13 mouse cellular contexts compared by ENCODE assay signal in genomic region chr17:3597130-3597529, GRCm38 (mm10). TPM values are rescaled to one million over a fixed set of nuclear protein-coding genes. Genes with fewer than 3 reads are reported as not detected.
DNase-seq lines count a peak whose midpoint lies in the region; ATAC-seq lines count a peak whose summit lies in the region.
"Had no signal": no experiment of that assay in that cellular context is flagged by ENCODE, and none has a peak within 500 bp of the region (broad histone marks: within the 10 kb centered on the region; RNA-seq: fewer than 3 reads in every experiment).

No protein-coding gene starts in this region.

- H3K9ac ChIP-seq in embryonic facial prominence, embryonic 11.5 days (replicated peaks; ENCODE audit: low read length), result no peak overlapping the region
- H3K9ac ChIP-seq in lung, embryonic 15.5 days, result no peak overlapping the region
- H3K9ac ChIP-seq in stomach, embryonic 14.5 days (replicated peaks; ENCODE audit: low read depth, low read length), result no peak overlapping the region
- H3K9ac ChIP-seq: forebrain, embryonic 13.5 days; liver, embryonic 12.5 days had no signal

- intact Hi-C loops in gastrocnemius, postnatal 36 days (cut with DNase I), result no loop called here

- H3K9me3 ChIP-seq in embryonic facial prominence, embryonic 11.5 days (replicated peaks; ENCODE audit: control insufficient read depth, low read length), result no peaks in the 10 kb centered on the region
- H3K9me3 ChIP-seq in embryonic facial prominence, embryonic 10.5 days, result no peaks in the 10 kb centered on the region
- H3K9me3 ChIP-seq in lung, embryonic 15.5 days, result no peaks in the 10 kb centered on the region
- H3K9me3 ChIP-seq in stomach, embryonic 14.5 days (ENCODE audit: control insufficient read depth, low read depth, low read length), result no peaks in the 10 kb centered on the region
- H3K9me3 ChIP-seq: forebrain, embryonic 13.5 days; heart, embryonic 10.5 days; liver, embryonic 12.5 days had no signal

- no peak for ATAC-seq in embryonic facial prominence, embryonic 11.5 days (replicated peaks; ENCODE audit: insufficient number of reproducible peaks, low FRiP score, low TSS enrichment, low read depth)
- peak; percentile 42; the same call in 1 of the 2 replicates for ATAC-seq in lung, embryonic 15.5 days (ENCODE audit: borderline replicate concordance, extremely low read depth, low FRiP score, low TSS enrichment)
- ATAC-seq in stomach, embryonic 14.5 days (ENCODE audit: insufficient number of reproducible peaks, insufficient read depth, low FRiP score, low read depth), result no peak
- ATAC-seq: forebrain, embryonic 13.5 days; liver, embryonic 12.5 days had no signal

- H3K27me3 ChIP-seq in embryonic facial prominence, embryonic 11.5 days (ENCODE audit: control insufficient read depth, insufficient read depth, low read length), result no peaks in the 10 kb centered on the region
- no peaks in the 10 kb centered on the region for H3K27me3 ChIP-seq in embryonic facial prominence, embryonic 10.5 days (replicated peaks; ENCODE audit: low read depth, poor library complexity, severe bottlenecking)
- H3K27me3 ChIP-seq in lung, embryonic 15.5 days, result no peaks in the 10 kb centered on the region
- H3K27me3 ChIP-seq in stomach, embryonic 14.5 days (ENCODE audit: control insufficient read depth, insufficient read depth, low read length), result no peaks in the 10 kb centered on the region
- H3K27me3 ChIP-seq: forebrain, embryonic 13.5 days; liver, embryonic 12.5 days had no signal

- no peak overlapping the region for H3K27ac ChIP-seq in embryonic facial prominence, embryonic 11.5 days (replicated peaks; ENCODE audit: low read depth, low read length)
- no peak overlapping the region for H3K27ac ChIP-seq in embryonic facial prominence, embryonic 10.5 days (replicated peaks)
- peak overlapping the region; percentile 76 for H3K27ac ChIP-seq in lung, embryonic 15.5 days
- peak overlapping the region; percentile 44; the same call in 1 of the 2 replicates for H3K27ac ChIP-seq in stomach, embryonic 14.5 days (ENCODE audit: low read length)
- H3K27ac ChIP-seq: forebrain, embryonic 13.5 days; heart, embryonic 10.5 days; liver, embryonic 12.5 days had no signal

- peak; percentile 23 for DNase-seq in embryonic facial prominence, embryonic 11.5 days (ENCODE audit: low spot score)
- no peak for DNase-seq in embryonic facial prominence, embryonic 10.5 days (ENCODE audit: low spot score)
- no peak for DNase-seq in lung, postnatal 25 days (ENCODE audit: low spot score)
- DNase-seq in fibroblast of lung, adult 2 months (ENCODE audit: low read depth), result peak; percentile 85
- DNase-seq in adrenal gland, postnatal 14 days, result no peak
- DNase-seq in gastrocnemius, postnatal 36 days, result no peak
- DNase-seq: cerebellum, adult 18-20 months; embryo, embryonic 11 days had no signal

- no peak overlapping the region for H3K4me3 ChIP-seq in embryonic facial prominence, embryonic 11.5 days (ENCODE audit: low read depth, low read length)
- no peak overlapping the region for H3K4me3 ChIP-seq in embryonic facial prominence, embryonic 10.5 days
- no peak overlapping the region for H3K4me3 ChIP-seq in lung, embryonic 15.5 days
- H3K4me3 ChIP-seq in stomach, embryonic 14.5 days (ENCODE audit: low read depth, low read length), result no peak overlapping the region
- H3K4me3 ChIP-seq: forebrain, embryonic 13.5 days; heart, embryonic 10.5 days; liver, embryonic 12.5 days had no signal

- no peaks in the 10 kb centered on the region for H3K36me3 ChIP-seq in embryonic facial prominence, embryonic 11.5 days (replicated peaks; ENCODE audit: control insufficient read depth, insufficient read depth, low read depth, low read length)
- H3K36me3 ChIP-seq in embryonic facial prominence, embryonic 10.5 days (replicated peaks), result no peaks in the 10 kb centered on the region
- H3K36me3 ChIP-seq in lung, embryonic 15.5 days, result no peaks in the 10 kb centered on the region
- no peaks in the 10 kb centered on the region for H3K36me3 ChIP-seq in stomach, embryonic 14.5 days (ENCODE audit: control insufficient read depth, insufficient read depth, low read length)
- H3K36me3 ChIP-seq: heart, embryonic 10.5 days; liver, embryonic 12.5 days had no signal

- 63% methylated on average over 1 of the region's 1 CpGs for WGBS in embryonic facial prominence, embryonic 11.5 days
- WGBS in embryonic facial prominence, embryonic 10.5 days, result 62% methylated on average over 1 of the region's 1 CpGs
- 24% methylated on average over 1 of the region's 1 CpGs for WGBS in lung, embryonic 15.5 days
- WGBS in stomach, embryonic 14.5 days, result 44% methylated on average over 1 of the region's 1 CpGs

- no peak overlapping the region for H3K4me2 ChIP-seq in embryonic facial prominence, embryonic 11.5 days (ENCODE audit: low read depth, low read length)
- H3K4me2 ChIP-seq in lung, embryonic 15.5 days, result no peak overlapping the region
- H3K4me2 ChIP-seq in stomach, embryonic 14.5 days (replicated peaks; ENCODE audit: low read depth, low read length), result no peak overlapping the region
- H3K4me2 ChIP-seq: forebrain, embryonic 13.5 days; liver, embryonic 12.5 days had no signal

- no peaks in the 10 kb centered on the region for H3K4me1 ChIP-seq in embryonic facial prominence, embryonic 11.5 days (ENCODE audit: control insufficient read depth, insufficient read depth, low read length)
- no peaks in the 10 kb centered on the region for H3K4me1 ChIP-seq in embryonic facial prominence, embryonic 10.5 days
- H3K4me1 ChIP-seq in lung, embryonic 15.5 days, result 0 out of 2 replicates have a peak, but pooled peaks cover 3% of the 10 kb centered on the region
- H3K4me1 ChIP-seq in stomach, embryonic 14.5 days (ENCODE audit: control insufficient read depth, insufficient read depth, low read length), result peaks cover 4% of the 10 kb centered on the region; the same call in 1 of the 2 replicates
- H3K4me1 ChIP-seq: heart, embryonic 10.5 days; liver, embryonic 12.5 days had no signal

RNA-seq across cellular contexts. Expression of gene Tfb1m, which starts 39.5 kb away (rescaled TPM):
- polyA plus RNA-seq in embryonic facial prominence, embryonic 11.5 days (2014; fragmentation: Nextera tagmentation; extraction: Ambion mirVana), result 22.4 and 25.9 TPM in 2 replicates
- polyA plus RNA-seq in embryonic facial prominence, embryonic 10.5 days (2016; fragmentation: Nextera tagmentation; extraction: Ambion mirVana), result 16.3 and 18.7 TPM in 2 replicates
- 13.6 and 13.7 TPM in 2 replicates for polyA plus RNA-seq in lung, embryonic 15.5 days (2015; fragmentation: Nextera tagmentation; extraction: Ambion mirVana)
- 17.6 and 20.1 TPM in 2 replicates for polyA plus RNA-seq in stomach, embryonic 14.5 days (2014; fragmentation: Nextera tagmentation; extraction: Ambion mirVana)
- 11.6 and 14.6 TPM in 2 replicates for total RNA-seq in adrenal gland, postnatal 14 days (2021)
- total RNA-seq in gastrocnemius, postnatal 36 days (2021), result 1 to 10 TPM; 6.6 to 9.0 TPM

Comparison
In these comparisons a context has a peak if more than half of its experiments do, and no peak if none do; other contexts are left out.
1. DNase-seq: peak in embryonic facial prominence, embryonic 11.5 days (single experiment) and fibroblast of lung, adult 2 months (single experiment); none in embryonic facial prominence, embryonic 10.5 days (single experiment), lung, postnatal 25 days (single experiment), adrenal gland, postnatal 14 days (single experiment) and gastrocnemius, postnatal 36 days (0 of 2).
2. H3K27ac ChIP-seq: peak in lung, embryonic 15.5 days (single experiment) and stomach, embryonic 14.5 days (single experiment); none in embryonic facial prominence, embryonic 11.5 days (single experiment) and embryonic facial prominence, embryonic 10.5 days (single experiment).